Mouse (Mus musculus) liver, embryonic 16.5 days (tissue): ENCODE results near the gene Ctdnep1. TPM values are rescaled to one million over a fixed set of nuclear protein-coding genes. Genes with fewer than 3 reads are reported as not detected.
"Not testable (repeated sequence)": the region's sequence is repeated elsewhere in the genome, so short reads cannot be mapped to it uniquely, and the experiment has no call there.

Source experiments
- ATAC-seq: fragments of 200-750 bp; cut with Nextera tagmentation; 2 replicates; pipeline ENCODE4 v1.8.0; 2017; ENCODE audit warnings: low read depth, mild to moderate bottlenecking, moderate number of reproducible peaks, moderate library complexity
- H3K27ac ChIP-seq: fragments of 300-500 bp; sonication (generic); 2 replicates; pipeline ENCODE4 v1.5.1; 2014; ENCODE audit warnings: mild to moderate bottlenecking, low read length
- H3K27me3 ChIP-seq: fragments of 300-500 bp; sonication (generic); 2 replicates; pipeline ENCODE4 v1.6.1; 2014; ENCODE audit warnings: low read depth, low read length, mixed read lengths; ENCODE audit not compliant: control insufficient read depth, insufficient read depth
- H3K36me3 ChIP-seq: fragments of 300-500 bp; sonication (generic); 2 replicates; pipeline ENCODE4 v1.6.1; 2014; ENCODE audit warnings: mild to moderate bottlenecking; ENCODE audit not compliant: control insufficient read depth, insufficient read depth
- H3K4me1 ChIP-seq: fragments of 300-500 bp; sonication (generic); 2 replicates; pipeline ENCODE4 v1.6.1; 2014; ENCODE audit warnings: low read depth, low read length, mixed read lengths; ENCODE audit not compliant: control insufficient read depth
- H3K4me2 ChIP-seq: fragments of 300-500 bp; sonication (generic); 2 replicates; pipeline ENCODE4 v1.6.1; 2014; ENCODE audit warnings: low read depth, low read length, mixed read lengths
- H3K4me3 ChIP-seq: fragments of 300-500 bp; sonication (generic); 2 replicates; pipeline ENCODE4 v1.5.1; 2014; ENCODE audit warnings: low read depth, mild to moderate bottlenecking, low read length
- H3K9ac ChIP-seq: fragments of 300-500 bp; sonication (generic); 2 replicates; pipeline ENCODE4 v1.6.1; 2014; ENCODE audit warnings: low read depth, low read length
- H3K9me3 ChIP-seq: fragments of 300-500 bp; sonication (generic); replicated peaks from 2 replicates; pipeline ENCODE4 v1.6.1; 2016; ENCODE audit warnings: low read length; ENCODE audit not compliant: control insufficient read depth
- WGBS: fragments of 180-500 bp; shearing (Covaris S2); extraction: QIAGEN DNeasy Blood & Tissue Kit; methylation state at CpG from one replicate; pipeline ENCODE4 v1.1.7; 2014; ENCODE audit not compliant: insufficient replicate concordance; 5-methylcytosine and 5-hydroxymethylcytosine counted together
- polyA plus RNA-seq: library from polyadenylated mRNA; unstranded; fragments of >200 nt; fragmentation: Nextera tagmentation; extraction: Ambion mirVana; gene quantifications from 2 replicates; pipeline ENCODE4 v1.2.1, GENCODE M21; 2015

Ctdnep1 gene
- polyA plus RNA-seq, 1 experiment from 2014 or later, result 7.3 TPM

- ATAC-seq, result 0 out of 2 replicates have a peak, but pooled peaks have one; percentile 2
- Histone ChIP-seq H3K36me3 (peaks cover 24% of the 10 kb centered on the region), H3K9me3 (no peaks in the 10 kb centered on the region), H3K27ac (peak overlapping the region; percentile 89), H3K4me2 (peak overlapping the region; percentile 94), H3K9ac (peak overlapping the region; percentile 80), H3K27me3 (peaks cover 7% of the 10 kb centered on the region), H3K4me3 (peak overlapping the region; percentile 82), H3K4me1 (peaks cover 39% of the 10 kb centered on the region)
- 9% methylated on average over 29 of the region's 29 CpGs for WGBS
Observed at GRCm38 (mm10) chr11:69947337-69948065, 33.5 kb upstream of the Ctdnep1 start.

- H3K27me3 ChIP-seq, result peaks cover under 1% of the 10 kb centered on the region
- peaks cover 39% of the 10 kb centered on the region for H3K4me1 ChIP-seq
- ATAC-seq, result peak; percentile 89
- H3K9ac ChIP-seq, result peak within 1 kb of the TSS; percentile 80
- peaks cover 20% of the 10 kb centered on the region for H3K36me3 ChIP-seq
- peak within 1 kb of the TSS; percentile 82 for H3K4me3 ChIP-seq
- no peaks in the 10 kb centered on the region for H3K9me3 ChIP-seq
- 1% methylated on average over 34 of the region's 34 CpGs for WGBS
- H3K4me2 ChIP-seq, result peak within 1 kb of the TSS; percentile 94
- peak within 1 kb of the TSS; percentile 89 for H3K27ac ChIP-seq
Observed at GRCm38 (mm10) chr11:69948066-69948762, 32.7 kb upstream of the Ctdnep1 start, which contains the start of gene Slc2a4. Gene Slc2a4, minus strand, starts transcription at chr11:69948188.

GRCm38 (mm10) chr11:69948763-69949150 is 32.2 kb upstream of the Ctdnep1 start:
- peaks cover 39% of the 10 kb centered on the region for H3K4me1 ChIP-seq
- H3K4me2 ChIP-seq, result peak overlapping the region; percentile 94
- H3K9me3 ChIP-seq, result no peaks in the 10 kb centered on the region
- WGBS, result 1% methylated on average over 14 of the region's 14 CpGs
- peak overlapping the region; percentile 82 for H3K4me3 ChIP-seq
- H3K27me3 ChIP-seq, result no peaks in the 10 kb centered on the region; the same call in 1 of the 2 replicates
- ATAC-seq, result peak; percentile 14
- peak overlapping the region; percentile 80 for H3K9ac ChIP-seq
- peaks cover 16% of the 10 kb centered on the region for H3K36me3 ChIP-seq
- peak overlapping the region; percentile 68 for H3K27ac ChIP-seq

GRCm38 (mm10) chr11:69950807-69951459 is 30.0 kb upstream of the Ctdnep1 start:
- Histone ChIP-seq H3K27me3 (peaks cover 2% of the 10 kb centered on the region; the same call in 1 of the 2 replicates), H3K4me1 (peaks cover 19% of the 10 kb centered on the region), H3K27ac (no peak overlapping the region), H3K36me3 (no peaks in the 10 kb centered on the region), H3K4me2 (no peak overlapping the region), H3K9me3 (no peaks in the 10 kb centered on the region), H3K9ac (no peak overlapping the region), H3K4me3 (no peak overlapping the region)
- no peak for ATAC-seq
- WGBS, result 35% methylated on average over 4 of the region's 4 CpGs

GRCm38 (mm10) chr11:69952274-69952673 is 28.7 kb upstream of the Ctdnep1 start:
- no peaks in the 10 kb centered on the region for H3K36me3 ChIP-seq
- H3K4me1 ChIP-seq, result peaks cover 16% of the 10 kb centered on the region
- H3K9ac ChIP-seq, result no peak overlapping the region
- ATAC-seq, result no peak
- no peak overlapping the region for H3K4me3 ChIP-seq
- WGBS, result 31% methylated on average over 1 of the region's 1 CpGs
- H3K27me3 ChIP-seq, result peaks cover 2% of the 10 kb centered on the region; the same call in 1 of the 2 replicates
- no peaks in the 10 kb centered on the region for H3K9me3 ChIP-seq
- no peak overlapping the region for H3K27ac ChIP-seq
- H3K4me2 ChIP-seq, result no peak overlapping the region

- no peak overlapping the region for H3K4me3 ChIP-seq
- no peaks in the 10 kb centered on the region for H3K9me3 ChIP-seq
- peaks cover 8% of the 10 kb centered on the region for H3K4me1 ChIP-seq
- peaks cover 2% of the 10 kb centered on the region; the same call in 1 of the 2 replicates for H3K27me3 ChIP-seq
- H3K4me2 ChIP-seq, result no peak overlapping the region
- H3K27ac ChIP-seq, result no peak overlapping the region
- WGBS, result 32% methylated on average over 11 of the region's 11 CpGs
- no peaks in the 10 kb centered on the region for H3K36me3 ChIP-seq
- ATAC-seq, result no peak
- no peak overlapping the region for H3K9ac ChIP-seq
Observed at GRCm38 (mm10) chr11:69953267-69953915, 27.6 kb upstream of the Ctdnep1 start.

- WGBS, result 64% methylated on average over 4 of the region's 4 CpGs
- not testable (repeated sequence) for H3K27me3 ChIP-seq, H3K9me3 ChIP-seq
Observed at GRCm38 (mm10) chr11:69955618-69956017, 25.3 kb upstream of the Ctdnep1 start.

GRCm38 (mm10) chr11:69956218-69956617 is 24.7 kb upstream of the Ctdnep1 start:
- ATAC-seq, result no peak
- 52% methylated on average over 1 of the region's 1 CpGs for WGBS
- Histone ChIP-seq H3K4me1 (no peaks in the 10 kb centered on the region), H3K36me3 (no peaks in the 10 kb centered on the region), H3K9me3 (no peaks in the 10 kb centered on the region), H3K27ac (no peak overlapping the region), H3K9ac (no peak overlapping the region), H3K4me3 (no peak overlapping the region), H3K27me3 (peaks cover 4% of the 10 kb centered on the region; the same call in 1 of the 2 replicates), H3K4me2 (no peak overlapping the region)

More at GRCm38 (mm10) chr11:69955618-69956017, 25.3 kb upstream of the Ctdnep1 start:
- not testable (repeated sequence) for H3K36me3 ChIP-seq, H3K27ac ChIP-seq, H3K4me1 ChIP-seq, H3K4me3 ChIP-seq, H3K9ac ChIP-seq, ATAC-seq, H3K4me2 ChIP-seq
